Mouse (Mus musculus) adrenal gland, postnatal 25 days (tissue): ENCODE measurements at regions not wholly inside any gene's neighbourhood (a gene's known extent, or its start where the extent isn't known, plus 50 kb on each side); places are given as distances from the start of the nearest gene placed in this dataset.

Experiments
- DNase-seq: peaks from one replicate; pipeline ENCODE4 v3.0.0; 2021; ENCODE audit warnings: mixed read lengths

- DNase-seq: no peak
These were observed 104.6 kb downstream of the Ngf start for GRCm38 (mm10) chr3:102574320-102574719.

- no peak for DNase-seq
These were observed 107.2 kb downstream of the Ngf start for GRCm38 (mm10) chr3:102576896-102577295.

GRCm38 (mm10) chr3:102581830-102582229 is 112.1 kb downstream of the Ngf start:
- DNase-seq: no peak

- no peak for DNase-seq
These were observed 115.4 kb downstream of the Ngf start for GRCm38 (mm10) chr3:102585136-102585535.

GRCm38 (mm10) chr3:102586221-102586620 is 116.5 kb downstream of the Ngf start:
- DNase-seq: no peak

- DNase-seq: no peak
These were observed 122.3 kb downstream of the Ngf start for GRCm38 (mm10) chr3:102592041-102592440.

GRCm38 (mm10) chr3:102596944-102597551 is 127.3 kb downstream of the Ngf start:
- no peak for DNase-seq

- DNase-seq: no peak
These were observed 129.3 kb downstream of the Ngf start for GRCm38 (mm10) chr3:102599061-102599460.

GRCm38 (mm10) chr3:102602766-102603165 is 131.6 kb upstream of the Tspan2 start:
- no peak for DNase-seq

- no peak for DNase-seq
These were observed 129.0 kb upstream of the Tspan2 start for GRCm38 (mm10) chr3:102605284-102605683.

GRCm38 (mm10) chr3:102610970-102611369 is 123.4 kb upstream of the Tspan2 start:
- no peak for DNase-seq

GRCm38 (mm10) chr3:102611398-102612366 is 122.6 kb upstream of the Tspan2 start:
- no peak for DNase-seq

GRCm38 (mm10) chr3:102619666-102620377 is 114.5 kb upstream of the Tspan2 start:
- no peak for DNase-seq

- DNase-seq: no peak
These were observed 98.3 kb upstream of the Tspan2 start for GRCm38 (mm10) chr3:102636076-102636475.

GRCm38 (mm10) chr3:102636674-102637073 is 97.7 kb upstream of the Tspan2 start:
- DNase-seq: no peak

- DNase-seq: no peak
These were observed 89.9 kb upstream of the Tspan2 start for GRCm38 (mm10) chr3:102644276-102644940.

GRCm38 (mm10) chr3:102648450-102648849 is 85.9 kb upstream of the Tspan2 start:
- no peak for DNase-seq

GRCm38 (mm10) chr3:102654962-102655361 is 79.4 kb upstream of the Tspan2 start:
- no peak for DNase-seq

- no peak for DNase-seq
These were observed 77.2 kb upstream of the Tspan2 start for GRCm38 (mm10) chr3:102657116-102657515.

GRCm38 (mm10) chr3:102657531-102658060 is 76.7 kb upstream of the Tspan2 start:
- DNase-seq: peak; percentile 6

- DNase-seq: no peak
These were observed 75.0 kb upstream of the Tspan2 start for GRCm38 (mm10) chr3:102659352-102659751.

- no peak for DNase-seq
These were observed 73.0 kb upstream of the Tspan2 start for GRCm38 (mm10) chr3:102661296-102661695.
